Mouse (Mus musculus) intestine, embryonic 14.5 days (tissue): Measurements from ENCODE around the gene Adck2. TPM values are rescaled to one million over a fixed set of nuclear protein-coding genes. Genes with fewer than 3 reads are reported as not detected.

Experiments used
- polyA plus RNA-seq: library from polyadenylated mRNA; unstranded; fragments of >200 nt; fragmentation: Nextera tagmentation; extraction: Ambion mirVana; gene quantifications from 2 replicates; pipeline ENCODE4 v1.2.1, GENCODE M21; 2014

The Adck2 gene
- polyA plus RNA-seq, 1 experiment from 2014 or later = 25.0 TPM

Other genes with a start within 250 kb of the Adck2 start
- 37.9 and 40.2 TPM in 2 replicates for gene Slc37a3, start 196.2 kb upstream of the Adck2 start, polyA plus RNA-seq
- 4.0 and 5.9 TPM in 2 replicates for gene Rab19, start 192.7 kb upstream of the Adck2 start, polyA plus RNA-seq
- gene Mkrn1, start 153.4 kb upstream of the Adck2 start, polyA plus RNA-seq = 55.0 and 57.7 TPM in 2 replicates
- gene Dennd2a, start 16.0 kb upstream of the Adck2 start, polyA plus RNA-seq = 18.9 and 21.0 TPM in 2 replicates
- gene Gm42420, start 11.9 kb downstream of the Adck2 start, polyA plus RNA-seq = 0.97 TPM in 1 of 2 replicates, not detected in the other
- 394 and 416 TPM in 2 replicates for gene Ndufb2, start 18.7 kb downstream of the Adck2 start, polyA plus RNA-seq
- 14.7 and 16.1 TPM in 2 replicates for gene Braf, start 151.6 kb downstream of the Adck2 start, polyA plus RNA-seq
- gene Mrps33, start 237.1 kb downstream of the Adck2 start, polyA plus RNA-seq = 191 and 195 TPM in 2 replicates